Mouse (Mus musculus) megakaryocyte-erythroid progenitor cell, adult 5 weeks (primary cell): ENCODE measurements around the gene Bdh1. TPM values are rescaled to one million over a fixed set of nuclear protein-coding genes. Genes with fewer than 3 reads are reported as not detected.

Experiments used
- polyA plus RNA-seq: library from polyadenylated mRNA; stranded (reverse); fragments of >175 nt; gene quantifications from 2 replicates; pipeline ENCODE4 v1.2.3, GENCODE M21; 2012

Bdh1 gene
- polyA plus RNA-seq: 5.0 and 6.5 TPM in 2 replicates

DNA sequence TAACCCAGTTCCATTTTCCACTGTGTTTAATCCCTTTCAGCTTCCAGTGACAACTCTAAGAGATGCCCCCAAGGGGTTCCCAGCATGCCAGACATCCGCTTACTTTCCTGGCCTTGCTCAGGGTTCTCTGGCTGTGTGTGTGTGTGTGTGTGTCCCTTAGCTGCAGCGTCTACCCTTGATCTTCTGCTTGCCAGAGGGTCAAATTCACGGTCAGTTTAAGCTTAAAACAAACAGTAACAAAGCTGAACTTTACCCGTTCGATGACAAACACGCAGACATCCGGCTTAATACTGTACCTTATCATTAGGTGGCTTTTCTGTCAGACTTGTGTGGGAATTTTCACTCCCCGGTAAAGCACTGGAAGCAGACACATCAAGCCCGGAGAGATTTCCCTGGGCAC lies at the start of gene Bdh1:
Bdh1 (plus strand) TSS at position 281 of the 400 bp plus-strand sequence.

Other genes starting within 250 kb of the Bdh1 start
- gene Acap2, start 221.0 kb upstream of the Bdh1 start, polyA plus RNA-seq: 6.0 and 6.2 TPM in 2 replicates
- 57.6 and 60.9 TPM in 2 replicates for gene Ppp1r2, start 147.0 kb upstream of the Bdh1 start, polyA plus RNA-seq
- 0.19 TPM in 1 of 2 replicates, not detected in the other for gene Apod, start 107.5 kb upstream of the Bdh1 start, polyA plus RNA-seq
- gene Dlg1, start 241.2 kb downstream of the Bdh1 start, polyA plus RNA-seq: 7.7 and 11.2 TPM in 2 replicates